Mouse (Mus musculus) effector memory CD4-positive, alpha-beta T cell, adult 7 months (primary cell): Measurements from ENCODE around the gene Gemin5. TPM values are rescaled to one million over a fixed set of nuclear protein-coding genes. Genes with fewer than 3 reads are reported as not detected.

Experiments used
- polyA plus RNA-seq: library from polyadenylated mRNA; unstranded; fragments of 100-300 nt; shearing (Covaris generic); gene quantifications from one replicate; pipeline ENCODE4 v1.2.1, GENCODE M21; 2017

The Gemin5 gene
- 13.4 TPM for polyA plus RNA-seq

DNA sequence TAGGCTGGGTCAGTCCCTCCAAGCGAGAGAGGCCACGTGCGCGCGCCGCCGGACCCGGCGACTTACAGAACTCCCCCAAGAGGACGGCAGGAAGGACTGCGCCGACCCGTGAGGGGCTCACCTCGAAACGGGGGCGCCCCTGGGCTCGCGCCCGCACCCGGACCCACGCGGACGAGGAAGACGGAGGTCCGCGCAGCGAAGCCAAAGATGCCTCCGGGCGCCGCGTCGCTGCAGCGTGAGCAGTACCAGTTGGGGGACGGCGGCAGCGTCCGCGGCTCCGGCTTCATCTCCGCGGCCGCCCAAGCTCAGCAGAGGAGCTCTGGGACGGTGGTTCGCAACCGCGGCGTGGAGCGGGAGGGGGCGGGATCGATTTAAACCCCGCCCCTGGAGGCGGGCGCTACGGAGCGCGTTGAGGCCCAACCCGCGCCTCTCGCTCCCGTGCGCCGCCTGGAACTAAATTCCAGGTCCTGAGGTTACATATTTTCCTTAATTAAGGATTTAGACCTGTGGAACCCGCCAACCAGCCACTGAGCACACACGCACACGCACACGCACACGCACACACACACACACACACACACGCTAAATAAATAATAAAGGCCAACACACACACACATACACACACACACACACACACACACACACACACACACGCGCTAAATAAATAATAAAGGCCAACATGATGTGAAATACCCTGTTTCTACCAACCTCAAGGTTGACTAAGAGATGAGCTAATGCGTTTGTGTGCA lies at the start of gene Gemin5:
TSS of gene Gemin5 (minus strand) at position 373 of the 749 bp plus-strand sequence.

DNA sequence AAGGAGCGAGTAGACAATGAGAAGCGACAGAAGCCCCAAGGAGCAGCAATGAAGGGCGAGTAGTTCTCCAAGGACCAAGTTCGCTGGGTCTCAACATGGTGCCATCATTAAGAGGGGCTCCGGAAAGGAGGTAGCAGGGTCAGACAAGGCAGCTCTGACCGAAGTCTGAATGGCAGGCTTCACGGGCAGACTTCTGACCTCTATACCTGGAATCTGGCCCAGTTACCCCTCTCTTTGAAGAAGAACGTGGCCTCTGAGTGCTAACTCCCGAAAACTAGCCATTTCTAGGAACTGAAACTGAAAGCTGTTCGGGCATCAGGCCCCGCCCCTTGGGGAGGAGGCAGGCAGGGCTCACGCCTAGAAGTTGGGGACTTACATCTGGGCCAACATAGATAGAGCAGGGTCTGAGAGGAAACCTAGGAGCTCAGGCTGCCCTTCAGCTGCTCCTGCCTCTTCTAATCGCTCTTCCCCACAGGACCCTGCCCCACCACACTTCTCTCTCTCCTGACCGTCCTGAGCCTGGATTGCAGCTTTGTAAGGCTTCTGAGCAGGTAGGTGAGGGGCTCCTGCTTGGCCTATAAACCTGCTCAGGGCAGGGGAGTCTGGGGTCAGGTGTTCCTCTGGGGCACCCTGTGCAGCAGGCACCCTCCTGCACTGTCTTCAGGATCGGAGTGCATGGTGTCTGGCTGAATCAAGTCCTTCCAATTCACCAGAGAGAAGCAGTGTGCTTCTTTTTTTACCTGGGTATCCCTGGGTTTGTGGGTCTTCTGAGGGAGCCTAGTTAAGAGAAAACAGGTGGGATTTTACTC lies 31.1 kb upstream of the Gemin5 start, which contains the start of the genes Igtp and Irgm2:
TSS of gene Igtp (plus strand) at position 328 of the 809 bp plus-strand sequence.
TSS of gene Irgm2 (plus strand) at position 390 of the 809 bp plus-strand sequence.

DNA sequence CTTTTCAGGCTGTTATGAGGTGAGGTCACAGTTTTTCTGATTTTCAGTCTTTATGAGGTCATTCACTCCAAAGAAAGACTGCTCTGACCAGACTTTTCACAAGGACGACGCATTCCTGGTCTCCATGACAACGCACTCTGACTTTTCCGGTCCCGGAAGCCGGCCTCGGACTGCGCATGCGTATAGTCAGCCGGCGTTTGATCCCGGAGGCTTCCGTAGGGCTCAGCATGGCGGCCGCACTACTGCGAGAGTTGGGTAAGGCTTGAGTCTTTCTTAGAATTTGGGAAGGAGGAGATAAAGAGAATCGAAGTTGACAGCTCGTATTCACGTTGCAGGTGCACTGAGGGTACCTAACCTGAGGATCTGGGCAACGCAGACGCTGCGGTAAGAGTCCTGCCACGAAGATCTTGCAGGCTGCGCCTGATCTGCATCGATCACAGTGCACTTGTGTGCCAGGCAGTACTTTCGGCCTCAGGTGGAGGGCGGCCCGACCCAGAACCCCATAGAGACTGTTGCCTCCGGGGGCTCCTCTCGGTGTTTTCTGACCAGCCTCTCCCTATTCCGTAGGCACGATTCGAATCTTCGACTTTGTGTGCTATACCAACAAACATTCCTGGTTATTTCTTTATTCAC lies 3.2 kb upstream of the Gemin5 start, which contains the start of gene Mrpl22:
TSS of gene Mrpl22 (plus strand) at position 203 of the 633 bp plus-strand sequence.

DNA sequence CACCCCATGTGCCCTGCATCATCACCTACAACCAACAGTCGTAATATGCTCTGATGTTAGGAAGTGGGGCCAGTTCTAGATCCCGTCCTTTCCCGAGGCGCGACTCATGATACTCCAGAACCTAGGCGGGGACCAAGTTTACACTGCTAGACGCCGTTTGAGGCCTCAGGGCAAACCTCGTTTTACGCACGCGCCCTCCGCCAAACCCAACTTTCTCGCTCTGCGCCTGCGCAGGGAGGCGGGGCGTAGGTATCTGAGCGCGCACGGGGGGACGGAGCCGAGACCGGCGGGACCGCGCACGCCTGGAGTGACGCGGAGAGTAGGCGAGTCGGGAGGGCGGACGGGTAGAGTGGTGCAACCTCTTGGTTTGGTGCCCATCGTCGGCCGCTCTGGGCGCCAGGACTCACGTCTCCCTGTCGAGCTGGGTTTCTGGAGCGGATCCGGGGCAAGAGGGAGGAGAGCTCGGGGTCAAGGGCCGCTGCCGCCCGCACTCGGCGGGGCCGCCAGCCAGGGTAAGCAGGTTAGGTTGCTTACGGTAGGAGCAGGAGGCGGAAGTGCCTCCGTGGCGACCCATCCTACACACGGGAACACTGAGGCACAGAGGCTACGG lies 64.5 kb downstream of the Gemin5 start, which contains the start of gene Cnot8:
TSS of gene Cnot8 (plus strand) at position 457 of the 610 bp plus-strand sequence.

GRCm38 (mm10) chr11:58093021-58093528 lies 75.3 kb downstream of the Gemin5 start, which contains the start of gene Gm12248:
Gene Gm12248 (minus strand): TSS chr11:58093134.

Other genes with a start within 250 kb of the Gemin5 start
- gene Larp1, start 159.5 kb downstream of the Gemin5 start, polyA plus RNA-seq = 102 TPM
- gene Gm12248, start 75.4 kb downstream of the Gemin5 start, polyA plus RNA-seq = not detected
- gene Cnot8, start 64.4 kb downstream of the Gemin5 start, polyA plus RNA-seq = 67.1 TPM
- gene Mrpl22, start 3.1 kb upstream of the Gemin5 start, polyA plus RNA-seq = 37.7 TPM
- gene Igtp, start 31.0 kb upstream of the Gemin5 start, polyA plus RNA-seq = 194 TPM
- gene Irgm2, start 31.1 kb upstream of the Gemin5 start, polyA plus RNA-seq = 47.7 TPM
- gene 4930438A08Rik, start 106.3 kb upstream of the Gemin5 start, polyA plus RNA-seq = not detected
- gene Zfp692, start 138.5 kb upstream of the Gemin5 start, polyA plus RNA-seq = 39.8 TPM
- gene Zfp672, start 161.8 kb upstream of the Gemin5 start, polyA plus RNA-seq = 39.7 TPM
- 12.9 TPM for gene Sh3bp5l, start 162.2 kb upstream of the Gemin5 start, polyA plus RNA-seq
- gene Lypd8, start 210.5 kb upstream of the Gemin5 start, polyA plus RNA-seq = 0.59 TPM